Mouse (Mus musculus) stomach, postnatal 0 days (tissue): ENCODE data around the gene Fbh1. TPM values are rescaled to one million over a fixed set of nuclear protein-coding genes. Genes with fewer than 3 reads are reported as not detected.

Source experiments
- ATAC-seq: fragments of 200-750 bp; cut with Nextera tagmentation; 2 replicates; pipeline ENCODE4 v1.8.0; 2017; ENCODE audit not compliant: low FRiP score, low TSS enrichment
- DNase-seq: peaks from one replicate; pipeline ENCODE4 v3.0.0-alpha.2; 2016; ENCODE audit warnings: low spot score
- H3K27ac ChIP-seq: fragments of 300-500 bp; sonication (generic); replicated peaks from 2 replicates; pipeline ENCODE4 v1.5.1; 2014; ENCODE audit warnings: mild to moderate bottlenecking, control low read depth
- H3K27me3 ChIP-seq: fragments of 300-500 bp; sonication (generic); 2 replicates; pipeline ENCODE4 v1.6.1; 2014; ENCODE audit warnings: low read length; ENCODE audit not compliant: control insufficient read depth, insufficient read depth
- H3K36me3 ChIP-seq: fragments of 300-500 bp; sonication (generic); 2 replicates; pipeline ENCODE4 v1.6.1; 2014; ENCODE audit warnings: low read length, mixed read lengths; ENCODE audit not compliant: control insufficient read depth, insufficient read depth
- H3K4me1 ChIP-seq: fragments of 300-500 bp; sonication (generic); replicated peaks from 2 replicates; pipeline ENCODE4 v1.6.1; 2014; ENCODE audit warnings: antibody characterized with exemption; ENCODE audit not compliant: control insufficient read depth, insufficient read depth
- H3K4me2 ChIP-seq: fragments of 300-500 bp; sonication (generic); replicated peaks from 2 replicates; pipeline ENCODE4 v1.6.1; 2014; ENCODE audit warnings: low read depth, mild to moderate bottlenecking, control low read depth, moderate library complexity
- H3K4me3 ChIP-seq: fragments of 300-500 bp; sonication (generic); 2 replicates; pipeline ENCODE4 v1.5.1; 2014; ENCODE audit warnings: low read depth, low read length, control low read depth
- H3K9ac ChIP-seq: fragments of 300-500 bp; sonication (generic); 2 replicates; pipeline ENCODE4 v1.6.1; 2014; ENCODE audit warnings: mild to moderate bottlenecking, low read length, control low read depth, mixed read lengths
- H3K9me3 ChIP-seq: fragments of 300-500 bp; sonication (generic); 2 replicates; pipeline ENCODE4 v1.6.1; 2016; ENCODE audit warnings: low read length; ENCODE audit not compliant: control insufficient read depth
- CTCF ChIP-seq: IDR thresholded peaks from 2 replicates; pipeline ENCODE4 v1.5.1; 2016; ENCODE audit warnings: antibody characterized with exemption, low read depth, mild to moderate bottlenecking, moderate library complexity
- EP300 ChIP-seq: optimal IDR thresholded peaks from 2 replicates; pipeline ENCODE3; 2016; ENCODE audit warnings: antibody characterized with exemption
- WGBS: fragments of 180-500 bp; shearing (Covaris S2); extraction: QIAGEN DNeasy Blood & Tissue Kit; methylation state at CpG from one replicate; pipeline ENCODE4 v1.1.7; 2014; 5-methylcytosine and 5-hydroxymethylcytosine counted together
- polyA plus RNA-seq: library from polyadenylated mRNA; unstranded; fragments of >200 nt; fragmentation: Nextera tagmentation; extraction: Ambion mirVana; gene quantifications from 2 replicates; pipeline ENCODE4 v1.2.1, GENCODE M21; 2015

Gene Fbh1
- polyA plus RNA-seq = 53.3 and 54.4 TPM in 2 replicates

DNA sequence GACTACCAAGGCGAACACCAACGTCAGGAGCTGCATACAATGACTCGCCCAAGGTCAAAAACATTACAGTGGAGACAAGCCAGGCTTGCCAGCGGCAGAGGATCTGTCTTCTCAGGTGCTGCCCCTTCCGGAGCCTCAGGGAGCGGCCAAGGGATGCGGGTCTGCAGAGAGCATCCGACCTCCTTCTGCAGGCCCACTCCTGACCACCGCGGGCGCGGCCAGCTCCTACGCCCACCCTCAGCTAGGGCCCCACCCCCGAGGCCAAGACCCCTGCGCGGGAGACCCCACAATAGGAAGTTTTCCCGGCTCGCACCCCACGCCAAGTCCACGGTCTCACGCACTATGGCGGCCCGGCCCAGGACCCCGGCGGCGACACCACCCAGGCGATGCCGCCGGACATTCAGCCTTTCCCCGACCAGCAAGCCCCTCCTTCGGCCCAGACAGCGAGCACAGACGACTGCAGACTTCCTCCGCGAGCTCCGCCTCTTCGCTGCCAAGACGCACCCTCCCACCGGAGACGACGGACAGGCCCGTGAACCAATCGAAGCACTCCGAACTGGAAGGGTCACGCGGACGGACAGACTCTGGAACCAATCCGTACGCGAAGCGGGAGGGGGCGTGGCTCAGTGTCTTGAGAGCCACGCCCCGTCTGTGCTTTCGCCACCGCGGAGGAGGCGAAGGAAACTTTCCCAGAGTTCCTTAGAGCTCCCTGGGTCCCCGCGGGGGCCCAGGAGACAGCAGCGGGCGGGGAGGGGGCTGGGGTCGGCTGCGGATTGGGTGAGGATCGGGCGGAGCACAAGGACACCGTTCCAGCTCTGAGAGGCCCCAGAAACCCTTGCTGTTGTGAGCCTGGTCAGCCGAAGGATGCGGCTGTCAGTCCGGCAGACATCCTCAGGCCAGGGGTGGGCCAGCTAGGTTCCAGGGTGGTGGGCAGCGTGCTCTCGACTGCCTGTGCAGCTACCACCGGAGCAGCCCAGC lies at the start of gene Fbh1, which contains the start of gene Ankrd16:
TSS of gene Fbh1 (minus strand) at position 492 of the 978 bp plus-strand sequence.
TSS of gene Ankrd16 (plus strand) at position 786 of the 978 bp plus-strand sequence.
- Histone ChIP-seq H3K9me3 (no peaks in the 10 kb centered on the region), H3K36me3 (peaks cover 1% of the 10 kb centered on the region; the same call in 1 of the 2 replicates), H3K4me2 (peak within 1 kb of the TSS; percentile 93), H3K27me3 (no peaks in the 10 kb centered on the region), H3K27ac (peak within 1 kb of the TSS; percentile 99), H3K4me3 (peak within 1 kb of the TSS; percentile 93), H3K4me1 (peaks cover 8% of the 10 kb centered on the region; the same call in 1 of the 2 replicates), H3K9ac (peak within 1 kb of the TSS; percentile 91)
- TF ChIP-seq CTCF = peak; percentile 29
- no peak for TF ChIP-seq EP300
- peak; percentile 98 for ATAC-seq
- WGBS = under 1% methylated on average over 70 of the region's 73 CpGs
- peak; percentile 100 for DNase-seq

DNA sequence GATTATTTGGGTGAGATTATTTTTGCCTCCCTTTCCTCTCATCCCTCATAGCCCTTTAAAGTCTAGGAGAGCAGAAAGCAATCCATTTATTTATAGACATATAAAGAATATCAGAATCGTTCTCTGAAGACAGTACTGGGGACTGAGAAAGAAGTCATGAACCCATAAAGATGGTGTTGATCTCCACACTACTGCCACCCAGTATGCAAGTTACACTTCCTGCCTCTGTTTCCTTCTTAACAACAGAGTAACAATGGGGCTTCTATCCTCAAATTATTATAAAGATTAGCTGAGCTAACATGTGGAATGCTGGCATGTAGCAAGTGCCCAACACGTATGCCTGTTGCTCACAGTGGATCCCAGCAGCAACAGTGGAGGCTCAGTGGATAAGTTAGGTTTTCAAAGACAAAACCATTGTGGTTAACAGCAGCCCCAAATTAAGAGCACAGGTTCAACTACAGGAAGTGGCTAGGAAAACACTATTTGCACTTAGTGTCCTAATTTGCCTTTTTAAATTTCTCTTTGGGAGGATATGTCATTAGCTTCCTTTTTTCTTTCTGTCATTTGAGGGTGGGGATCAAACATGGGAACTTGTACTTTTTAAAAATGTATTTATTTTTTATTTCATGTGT lies 24.0 kb upstream of the Fbh1 start:
- WGBS = 84% methylated on average over 2 of the region's 2 CpGs
- no peak for ATAC-seq
- H3K4me2 ChIP-seq = no peak overlapping the region

DNA sequence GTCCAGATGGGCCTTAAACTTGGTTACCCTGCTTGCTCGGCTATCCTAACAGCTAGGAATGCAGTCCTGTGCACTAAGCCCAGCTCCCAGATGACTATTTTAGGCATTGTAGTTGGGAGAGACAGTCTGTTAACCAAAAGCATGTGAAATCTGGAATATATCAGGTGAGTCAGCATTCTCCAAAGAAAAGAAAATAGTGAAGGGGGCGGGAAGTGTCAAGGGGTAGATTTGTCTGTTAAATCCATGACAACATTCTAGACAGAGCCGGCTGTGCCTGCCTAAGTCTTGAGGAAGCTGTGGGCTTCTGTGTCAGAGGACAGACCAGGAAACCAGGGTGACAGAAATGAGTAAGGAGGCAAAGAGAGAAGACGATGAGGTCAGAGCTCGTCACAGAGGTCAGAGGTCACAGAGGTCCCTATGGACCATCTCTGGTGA lies 20.6 kb upstream of the Fbh1 start:
- Histone ChIP-seq H3K9ac (no peak overlapping the region), H3K4me3 (no peak overlapping the region), H3K4me1 (no peaks in the 10 kb centered on the region), H3K4me2 (no peak overlapping the region), H3K27me3 (no peaks in the 10 kb centered on the region), H3K27ac (no peak overlapping the region), H3K36me3 (no peaks in the 10 kb centered on the region), H3K9me3 (no peaks in the 10 kb centered on the region)
- TF ChIP-seq CTCF (no peak), EP300 (no peak)
- DNase-seq (no peak), ATAC-seq (peak; percentile 54; the same call in 1 of the 2 replicates)
- WGBS = 44% methylated on average over 5 of the region's 5 CpGs

More for the DNA sequence above, 24.0 kb upstream of the Fbh1 start:
- Histone ChIP-seq H3K36me3 (no peaks in the 10 kb centered on the region), H3K27me3 (no peaks in the 10 kb centered on the region), H3K9me3 (no peaks in the 10 kb centered on the region), H3K9ac (no peak overlapping the region), H3K4me1 (no peaks in the 10 kb centered on the region), H3K4me3 (no peak overlapping the region), H3K27ac (no peak overlapping the region)
- no peak for TF ChIP-seq CTCF
- no peak for TF ChIP-seq EP300
- DNase-seq = no peak

DNA sequence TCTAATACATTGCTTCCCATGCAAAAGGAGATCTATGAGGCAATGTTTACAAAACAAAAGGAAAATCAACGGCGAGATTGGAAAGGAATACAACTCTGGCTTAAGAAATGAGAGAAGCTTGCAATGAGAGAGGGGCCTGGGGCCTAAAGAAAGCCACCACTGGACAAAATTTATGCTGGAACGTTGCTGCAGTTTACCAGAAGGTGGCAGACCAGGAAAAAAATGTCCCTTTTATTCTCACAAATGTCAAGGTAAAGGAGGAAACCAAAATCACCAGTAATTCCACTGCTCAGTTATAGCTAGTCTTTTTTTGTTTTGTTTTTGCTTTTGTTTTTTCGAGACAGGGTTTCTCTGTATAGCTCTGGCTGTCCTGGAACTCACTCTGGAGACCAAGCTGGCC lies 17.3 kb upstream of the Fbh1 start:
- no peak overlapping the region for H3K27ac ChIP-seq
- H3K9me3 ChIP-seq = no peaks in the 10 kb centered on the region
- H3K27me3 ChIP-seq = no peaks in the 10 kb centered on the region
- TF ChIP-seq CTCF = peak; percentile 45
- TF ChIP-seq EP300 = no peak
- ATAC-seq (no peak), DNase-seq (no peak)
- H3K4me2 ChIP-seq = no peak overlapping the region
- peaks cover 8% of the 10 kb centered on the region for H3K36me3 ChIP-seq
- no peak overlapping the region for H3K4me3 ChIP-seq
- WGBS = 68% methylated on average over 4 of the region's 4 CpGs
- no peak overlapping the region for H3K9ac ChIP-seq
- no peaks in the 10 kb centered on the region for H3K4me1 ChIP-seq

DNA sequence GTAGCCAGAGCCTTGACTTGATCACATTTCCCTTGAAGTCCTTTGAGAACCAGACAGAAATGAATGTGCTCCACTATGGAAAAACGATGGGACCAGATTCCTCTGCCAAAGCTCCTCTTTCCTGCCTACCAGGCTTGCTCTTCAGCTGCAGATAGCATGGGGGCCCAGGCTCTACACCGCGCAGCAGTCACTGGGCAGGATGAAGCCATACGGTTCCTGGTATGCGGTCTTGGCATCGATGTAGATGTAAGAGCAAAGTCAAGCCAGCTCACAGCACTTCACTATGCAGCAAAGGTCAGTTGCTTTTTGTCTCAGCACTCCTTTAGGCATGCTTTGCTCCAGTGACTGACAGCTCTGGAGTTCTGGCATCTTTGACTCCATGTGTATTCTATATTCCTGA lies 6.8 kb upstream of the Fbh1 start:
- no peaks in the 10 kb centered on the region for H3K27me3 ChIP-seq
- no peak overlapping the region for H3K9ac ChIP-seq
- H3K9me3 ChIP-seq = no peaks in the 10 kb centered on the region
- H3K4me2 ChIP-seq = no peak overlapping the region
- 94% methylated on average over 6 of the region's 6 CpGs for WGBS
- H3K4me1 ChIP-seq = peaks cover 1% of the 10 kb centered on the region; the same call in 1 of the 2 replicates
- H3K36me3 ChIP-seq = peaks cover 24% of the 10 kb centered on the region
- DNase-seq = no peak
- no peak overlapping the region for H3K27ac ChIP-seq
- H3K4me3 ChIP-seq = no peak overlapping the region
- ATAC-seq = no peak
- no peak for TF ChIP-seq EP300
- no peak for TF ChIP-seq CTCF
